Comparison of ENCODE assay signal across 22 mouse cellular contexts in the genomic region with DNA sequence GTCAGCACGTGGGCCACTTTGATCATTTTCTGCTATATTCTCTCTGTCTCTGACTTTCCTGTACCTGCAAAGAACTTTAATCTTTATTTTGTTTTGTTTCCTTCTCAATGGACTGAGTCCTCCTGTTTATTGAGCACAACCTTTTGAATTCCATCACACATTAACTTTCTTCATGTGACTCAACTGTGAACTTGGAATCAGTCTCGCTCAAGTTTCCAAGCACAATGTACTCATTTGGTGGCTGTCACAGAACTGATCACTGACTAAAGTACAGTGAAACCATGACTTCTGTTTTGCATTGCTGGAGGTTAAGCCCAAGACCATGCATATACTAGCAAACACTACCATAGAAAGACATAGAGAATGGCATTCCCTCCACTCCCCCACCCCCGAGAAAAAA. TPM values are rescaled to one million over a fixed set of nuclear protein-coding genes. Genes with fewer than 3 reads are reported as not detected.
DNase-seq lines count a peak whose midpoint lies in the region; ATAC-seq and TF ChIP-seq lines count a peak whose summit lies in the region.
"Had no signal": no experiment of that assay in that cellular context is flagged by ENCODE, and none has a peak within 500 bp of the region (broad histone marks: within the 10 kb centered on the region; RNA-seq: fewer than 3 reads in every experiment).

No protein-coding gene starts in this region.

- DNase-seq in kidney, adult 2 months = peak; percentile 70
- DNase-seq in kidney, postnatal 10 days = no peak
- peak; percentile 57 for DNase-seq in kidney, adult 9 months
- peak; percentile 4 to 46 for DNase-seq in kidney, postnatal 36 days
- no peak for DNase-seq in kidney, adult 18-20 months
- DNase-seq: adrenal gland, adult 2 months; adrenal gland, postnatal 10 days; adrenal gland, postnatal 25 days; cerebellum, adult 11 months; cerebellum, adult 18-20 months; cerebellum, adult 8-10 months; cerebellum, adult 9-11 months; cerebellum, postnatal 14 days; cerebellum, postnatal 36 days; embryo, embryonic 11 days had no signal

- no peak for TF ChIP-seq CTCF in kidney, adult 2 months (conservative IDR thresholded peaks at IDR 0.05; ENCODE audit: insufficient read depth, insufficient read length, low read depth, low read length)

- H3K4me3 ChIP-seq in kidney, adult 2 months (ENCODE audit: insufficient read depth, low read depth, low read length) = no peak overlapping the region
- no peak overlapping the region for H3K4me3 ChIP-seq in kidney, embryonic 15.5 days (replicated peaks)
- H3K4me3 ChIP-seq: embryonic facial prominence, embryonic 13.5 days; embryonic facial prominence, embryonic 15.5 days; erythroblast, embryonic 14.5 days; forebrain, embryonic 10.5 days; forebrain, embryonic 12.5 days had no signal

- no peaks in the 10 kb centered on the region for H3K9me3 ChIP-seq in kidney, embryonic 15.5 days (replicated peaks)
- H3K9me3 ChIP-seq: embryonic facial prominence, embryonic 13.5 days; embryonic facial prominence, embryonic 15.5 days; forebrain, embryonic 10.5 days; forebrain, embryonic 12.5 days had no signal

- TF ChIP-seq POLR2A in kidney, adult 2 months (IDR thresholded peaks at IDR 0.05; ENCODE audit: low read depth, low read length) = no peak

- no peaks in the 10 kb centered on the region for H3K36me3 ChIP-seq in kidney, adult 2 months (ENCODE audit: control insufficient read depth, insufficient read depth, low read length)
- no peaks in the 10 kb centered on the region for H3K36me3 ChIP-seq in kidney, embryonic 15.5 days
- H3K36me3 ChIP-seq: embryonic facial prominence, embryonic 13.5 days; embryonic facial prominence, embryonic 15.5 days; forebrain, embryonic 10.5 days; forebrain, embryonic 12.5 days had no signal

- H3K4me1 ChIP-seq in kidney, adult 2 months (ENCODE audit: control insufficient read depth, insufficient read depth, low read length) = peaks cover 2% of the 10 kb centered on the region; the same call in 1 of the 2 replicates
- H3K4me1 ChIP-seq in kidney, embryonic 15.5 days = peaks cover 4% of the 10 kb centered on the region; the same call in 1 of the 2 replicates
- H3K4me1 ChIP-seq: forebrain, embryonic 12.5 days had no signal

- H3K4me2 ChIP-seq in kidney, embryonic 15.5 days = no peak overlapping the region
- H3K4me2 ChIP-seq: embryonic facial prominence, embryonic 13.5 days; embryonic facial prominence, embryonic 15.5 days; forebrain, embryonic 12.5 days had no signal

- no peak for ATAC-seq in kidney, embryonic 15.5 days (replicated peaks; ENCODE audit: low FRiP score)
- ATAC-seq: forebrain, embryonic 14.5 days had no signal

- H3K9ac ChIP-seq in kidney, embryonic 15.5 days = no peak overlapping the region
- H3K9ac ChIP-seq: embryonic facial prominence, embryonic 13.5 days; embryonic facial prominence, embryonic 15.5 days; forebrain, embryonic 12.5 days had no signal

- H3K27me3 ChIP-seq in kidney, adult 2 months (replicated peaks; ENCODE audit: control insufficient read depth, insufficient read depth, low read length) = no peaks in the 10 kb centered on the region; the same call in 1 of the 2 replicates
- H3K27me3 ChIP-seq in kidney, embryonic 15.5 days = no peaks in the 10 kb centered on the region
- H3K27me3 ChIP-seq: embryonic facial prominence, embryonic 13.5 days; embryonic facial prominence, embryonic 15.5 days; forebrain, embryonic 12.5 days had no signal

- no peak overlapping the region for H3K27ac ChIP-seq in kidney, adult 2 months (ENCODE audit: insufficient read depth, low read depth, low read length)
- no peak overlapping the region for H3K27ac ChIP-seq in kidney, embryonic 15.5 days
- H3K27ac ChIP-seq: embryonic facial prominence, embryonic 13.5 days; embryonic facial prominence, embryonic 15.5 days; forebrain, embryonic 10.5 days; forebrain, embryonic 12.5 days had no signal

- 59% methylated on average over 3 of the region's 3 CpGs for WGBS in kidney, adult 2 months
- 84% methylated on average over 3 of the region's 3 CpGs for WGBS in kidney, embryonic 15.5 days

RNA-seq across cellular contexts. Expression of gene Ism1, which starts 15.5 kb away (rescaled TPM):
- polyA plus RNA-seq in kidney, adult 2 months (2012; rRNA removed) = 0.67 and 0.90 TPM in 2 replicates
- 4.7 and 4.9 TPM in 2 replicates for polyA plus RNA-seq in kidney, embryonic 15.5 days (2015; fragmentation: Nextera tagmentation; extraction: Ambion mirVana)
- polyA plus RNA-seq: erythroblast, embryonic 14.5 days had no signal

Comparison
In these comparisons a context has a peak if more than half of its experiments do, and no peak if none do; other contexts are left out.
1. DNase-seq: peak in kidney, adult 2 months (single experiment), kidney, adult 9 months (single experiment) and kidney, postnatal 36 days (2 of 2); none in kidney, postnatal 10 days (single experiment) and kidney, adult 18-20 months (single experiment).